Mouse (Mus musculus): ENCODE measurements around the gene Myl3. TPM values are rescaled to one million over a fixed set of nuclear protein-coding genes. Genes with fewer than 3 reads are reported as not detected.

The Myl3 gene
- polyA plus RNA-seq, 1 experiment from 2014 or later: 19.8 TPM

GRCm38 (mm10) chr9:110790462-110790861, 48.8 kb downstream of the Myl3 start:
- WGBS: 49% methylated on average over 4 of the region's 4 CpGs
- Histone ChIP-seq H3K27ac (no peak overlapping the region), H3K4me1 (no peaks in the 10 kb centered on the region), H3K4me3 (no peak overlapping the region), H3K36me3 (no peaks in the 10 kb centered on the region), H3K27me3 (no peaks in the 10 kb centered on the region), H3K4me2 (no peak overlapping the region), H3K9ac (no peak overlapping the region), H3K9me3 (no peaks in the 10 kb centered on the region)
- no peak for ATAC-seq (ENCODE audit: borderline replicate concordance, extremely low read depth, low FRiP score, low TSS enrichment)

DNA sequence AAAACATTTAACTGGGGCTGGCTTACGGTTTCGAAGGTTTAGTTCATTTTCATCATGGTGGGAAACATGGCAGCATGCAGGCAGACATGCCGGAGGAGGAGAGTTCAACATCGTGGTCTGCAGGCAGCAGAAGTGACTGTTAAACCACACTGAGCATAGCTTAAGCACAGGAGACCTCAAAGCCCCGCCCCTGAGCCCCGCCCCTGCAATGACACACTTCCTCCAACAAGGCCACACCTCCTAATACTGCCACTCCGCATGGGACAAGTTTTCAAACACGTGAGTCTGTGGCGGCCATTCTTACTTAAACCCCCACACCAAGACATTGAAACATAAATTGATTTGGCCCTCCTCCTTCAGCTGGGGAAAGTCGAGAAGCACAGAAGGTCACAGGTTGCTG, 55.4 kb downstream of the Myl3 start:
- no peak for ATAC-seq (ENCODE audit: borderline replicate concordance, extremely low read depth, low FRiP score, low TSS enrichment)
- H3K36me3 ChIP-seq: no peaks in the 10 kb centered on the region
- WGBS: 78% methylated on average over 10 of the region's 10 CpGs

DNA sequence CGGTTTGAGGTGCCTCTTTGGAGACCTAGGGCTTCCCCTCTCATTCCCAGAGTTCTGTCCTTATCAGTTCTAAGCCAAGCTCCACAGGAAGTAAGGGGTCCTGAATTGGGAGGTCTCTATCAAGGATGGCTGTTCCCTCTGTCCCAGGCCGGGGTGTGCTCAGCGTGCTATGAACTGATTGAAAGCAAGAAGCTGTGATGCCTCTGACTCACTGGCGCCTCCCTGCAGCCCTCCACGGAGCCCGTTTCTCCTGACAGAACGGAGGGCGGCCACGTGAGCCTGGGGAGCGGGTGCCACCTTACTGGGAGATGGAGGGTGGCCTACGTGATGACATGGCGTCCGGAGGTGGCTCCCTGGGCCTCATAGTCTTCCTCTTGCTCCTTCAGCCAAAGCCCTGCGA, 56.2 kb downstream of the Myl3 start, which contains the start of gene Prss42:
Prss42 (plus strand) TSS at position 301 of the 400 bp plus-strand sequence.
- Histone ChIP-seq H3K9me3 (no peaks in the 10 kb centered on the region), H3K4me1 (no peaks in the 10 kb centered on the region), H3K27ac (no peak within 1 kb of the TSS), H3K4me2 (no peak within 1 kb of the TSS), H3K4me3 (no peak within 1 kb of the TSS), H3K9ac (no peak within 1 kb of the TSS), H3K27me3 (no peaks in the 10 kb centered on the region), H3K36me3 (no peaks in the 10 kb centered on the region)
- ATAC-seq (ENCODE audit: borderline replicate concordance, extremely low read depth, low FRiP score, low TSS enrichment): no peak
- WGBS: 89% methylated on average over 14 of the region's 14 CpGs

More for the DNA sequence above, 55.4 kb downstream of the Myl3 start:
- no peak overlapping the region for H3K9ac ChIP-seq
- no peak overlapping the region for H3K4me3 ChIP-seq
- H3K4me2 ChIP-seq: no peak overlapping the region
- H3K9me3 ChIP-seq: no peaks in the 10 kb centered on the region
- no peaks in the 10 kb centered on the region for H3K27me3 ChIP-seq
- no peaks in the 10 kb centered on the region for H3K4me1 ChIP-seq
- H3K27ac ChIP-seq: no peak overlapping the region

DNA sequence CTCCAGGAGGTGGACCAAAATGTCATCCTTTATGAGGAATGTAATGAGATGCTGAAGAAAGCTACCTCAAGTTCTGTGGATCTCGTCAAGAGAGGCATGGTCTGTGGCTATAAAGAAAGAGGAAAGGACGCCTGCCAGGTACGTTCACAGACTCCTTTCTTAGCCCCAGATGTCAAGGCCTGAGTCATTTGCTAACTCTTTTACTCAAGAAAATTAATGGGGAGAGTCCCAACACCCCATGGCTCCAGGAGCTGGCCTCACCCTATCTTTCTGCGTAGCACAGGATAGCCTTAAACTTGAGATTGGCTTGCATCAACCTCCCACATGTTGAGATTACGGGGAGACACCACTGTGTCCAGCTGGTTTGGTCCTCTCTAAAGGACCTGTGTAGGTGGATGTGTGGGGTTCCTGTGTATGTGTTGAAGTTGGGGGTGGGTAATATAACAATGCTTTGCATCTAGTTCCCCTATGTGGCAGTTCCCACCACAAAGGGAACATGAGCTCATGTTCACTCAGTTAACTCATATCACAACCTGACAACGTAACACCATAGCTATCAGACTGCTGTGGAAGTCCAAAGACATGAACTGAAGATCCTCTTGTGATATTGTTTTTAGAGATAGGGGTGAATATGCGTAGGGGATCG, 59.3 kb downstream of the Myl3 start:
- H3K4me1 ChIP-seq: no peaks in the 10 kb centered on the region
- H3K36me3 ChIP-seq: no peaks in the 10 kb centered on the region
- H3K9ac ChIP-seq: no peak overlapping the region
- H3K27me3 ChIP-seq: no peaks in the 10 kb centered on the region
- H3K27ac ChIP-seq: no peak overlapping the region
- H3K4me2 ChIP-seq: no peak overlapping the region
- WGBS: 81% methylated on average over 8 of the region's 8 CpGs
- no peak for ATAC-seq (ENCODE audit: borderline replicate concordance, extremely low read depth, low FRiP score, low TSS enrichment)
- no peak overlapping the region for H3K4me3 ChIP-seq
- H3K9me3 ChIP-seq: no peaks in the 10 kb centered on the region

DNA sequence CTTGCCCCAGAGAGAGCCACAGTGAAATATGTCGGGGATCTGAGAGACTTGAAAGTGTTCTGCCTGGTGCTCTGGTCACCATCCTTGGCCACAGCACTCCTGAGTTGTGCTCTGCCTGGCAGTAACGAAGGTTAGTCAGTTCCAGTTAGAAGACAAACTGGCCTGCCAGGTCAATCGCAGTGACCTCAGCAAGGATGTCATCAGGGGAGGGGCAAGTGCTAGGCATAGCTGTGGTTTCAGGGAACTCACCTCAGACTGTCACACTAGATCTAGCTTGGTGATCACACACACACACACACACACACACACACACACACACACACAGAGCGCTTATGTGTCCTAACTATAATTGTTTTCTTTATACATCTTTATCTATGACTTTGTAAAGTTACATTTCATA, 61.6 kb downstream of the Myl3 start:
- no peak for ATAC-seq (ENCODE audit: borderline replicate concordance, extremely low read depth, low FRiP score, low TSS enrichment)
- Histone ChIP-seq H3K36me3 (no peaks in the 10 kb centered on the region), H3K4me3 (no peak overlapping the region), H3K27me3 (no peaks in the 10 kb centered on the region), H3K9me3 (no peaks in the 10 kb centered on the region), H3K4me2 (no peak overlapping the region), H3K27ac (no peak overlapping the region), H3K9ac (no peak overlapping the region), H3K4me1 (no peaks in the 10 kb centered on the region)
- 65% methylated on average over 4 of the region's 4 CpGs for WGBS

DNA sequence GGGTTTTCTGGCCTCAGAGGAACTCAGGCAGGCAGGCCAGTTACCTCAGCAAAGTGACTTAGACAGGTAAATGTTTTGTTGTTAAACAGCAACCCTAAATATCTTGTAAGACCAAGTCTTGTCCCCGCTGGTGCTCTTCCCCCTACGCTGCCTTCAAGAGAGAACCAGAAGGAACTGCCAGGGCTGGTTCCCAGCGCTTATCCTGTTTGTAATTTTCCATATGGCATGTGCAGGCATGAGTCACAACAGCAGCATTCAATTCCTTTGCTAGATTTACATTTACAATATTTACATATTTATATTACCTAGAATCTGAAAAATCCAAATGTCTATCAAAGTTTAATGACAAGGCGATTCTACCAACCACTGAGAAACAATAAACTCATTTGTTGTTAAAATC, 68.4 kb downstream of the Myl3 start:
- ATAC-seq (ENCODE audit: borderline replicate concordance, extremely low read depth, low FRiP score, low TSS enrichment): no peak
- Histone ChIP-seq H3K27ac (no peak overlapping the region), H3K9me3 (no peaks in the 10 kb centered on the region), H3K4me2 (no peak overlapping the region), H3K36me3 (no peaks in the 10 kb centered on the region), H3K27me3 (no peaks in the 10 kb centered on the region), H3K4me1 (no peaks in the 10 kb centered on the region), H3K4me3 (no peak overlapping the region), H3K9ac (no peak overlapping the region)
- 79% methylated on average over 4 of the region's 4 CpGs for WGBS

- no peak for ATAC-seq (ENCODE audit: borderline replicate concordance, extremely low read depth, low FRiP score, low TSS enrichment)
- Histone ChIP-seq H3K27ac (no peak within 1 kb of the TSS), H3K9ac (no peak within 1 kb of the TSS), H3K36me3 (no peaks in the 10 kb centered on the region), H3K4me2 (no peak within 1 kb of the TSS), H3K27me3 (no peaks in the 10 kb centered on the region), H3K9me3 (no peaks in the 10 kb centered on the region), H3K4me1 (no peaks in the 10 kb centered on the region), H3K4me3 (no peak within 1 kb of the TSS)
- WGBS: 60% methylated on average over 18 of the region's 18 CpGs
Measured at GRCm38 (mm10) chr9:110813789-110814188, 72.1 kb downstream of the Myl3 start, which contains the start of gene Prss44. TSS of gene Prss44 (plus strand) at chr9:110813994.

Other genes starting within 250 kb of the Myl3 start
- 33.0 and 33.4 TPM in 2 replicates for gene Setd2, start 209.3 kb upstream of the Myl3 start, polyA plus RNA-seq (2015; fragmentation: Nextera tagmentation; extraction: Ambion mirVana)
- gene Nradd, start 117.4 kb upstream of the Myl3 start, polyA plus RNA-seq (2015; fragmentation: Nextera tagmentation; extraction: Ambion mirVana): 51.2 and 55.6 TPM in 2 replicates
- gene Nbeal2, start 87.7 kb upstream of the Myl3 start, polyA plus RNA-seq (2015; fragmentation: Nextera tagmentation; extraction: Ambion mirVana): 3.6 and 4.2 TPM in 2 replicates
- 151 TPM in 2 replicates for gene Ccdc12, start 85.4 kb upstream of the Myl3 start, polyA plus RNA-seq (2015; fragmentation: Nextera tagmentation; extraction: Ambion mirVana)
- gene Pth1r, start 5.3 kb downstream of the Myl3 start, polyA plus RNA-seq (2015; fragmentation: Nextera tagmentation; extraction: Ambion mirVana): 78.8 and 79.7 TPM in 2 replicates
- not detected in 2 replicates for gene Prss42, start 56.3 kb downstream of the Myl3 start, polyA plus RNA-seq (2015; fragmentation: Nextera tagmentation; extraction: Ambion mirVana)
- not detected in 2 replicates for gene Prss44, start 72.1 kb downstream of the Myl3 start, polyA plus RNA-seq (2015; fragmentation: Nextera tagmentation; extraction: Ambion mirVana)
- not detected in 2 replicates for gene Prss43, start 84.8 kb downstream of the Myl3 start, polyA plus RNA-seq (2015; fragmentation: Nextera tagmentation; extraction: Ambion mirVana)
- not detected in 2 replicates for gene Prss45, start 92.7 kb downstream of the Myl3 start, polyA plus RNA-seq (2015; fragmentation: Nextera tagmentation; extraction: Ambion mirVana)
- gene Prss46, start 102.6 kb downstream of the Myl3 start, polyA plus RNA-seq (2015; fragmentation: Nextera tagmentation; extraction: Ambion mirVana): not detected in 2 replicates
- 0.14 TPM in 1 of 2 replicates, not detected in the other for gene Prss50, start 116.1 kb downstream of the Myl3 start, polyA plus RNA-seq (2015; fragmentation: Nextera tagmentation; extraction: Ambion mirVana)
- gene Als2cl, start 138.0 kb downstream of the Myl3 start, polyA plus RNA-seq (2015; fragmentation: Nextera tagmentation; extraction: Ambion mirVana): 5.9 and 8.7 TPM in 2 replicates
- gene Tmie, start 138.3 kb downstream of the Myl3 start, polyA plus RNA-seq (2015; fragmentation: Nextera tagmentation; extraction: Ambion mirVana): 1.1 and 1.3 TPM in 2 replicates
- gene Fam240a, start 175.0 kb downstream of the Myl3 start, polyA plus RNA-seq (2015; fragmentation: Nextera tagmentation; extraction: Ambion mirVana): not detected in 2 replicates
- gene Tdgf1, start 204.3 kb downstream of the Myl3 start, polyA plus RNA-seq (2015; fragmentation: Nextera tagmentation; extraction: Ambion mirVana): not detected in 2 replicates
- 0.19 and 0.45 TPM in 2 replicates for gene Lrrc2, start 209.7 kb downstream of the Myl3 start, polyA plus RNA-seq (2015; fragmentation: Nextera tagmentation; extraction: Ambion mirVana)
- gene Rtp3, start 248.7 kb downstream of the Myl3 start, polyA plus RNA-seq (2015; fragmentation: Nextera tagmentation; extraction: Ambion mirVana): 1.1 TPM in 2 replicates

Data from lung, embryonic 15.5 days (tissue).